Mouse (Mus musculus) forebrain, embryonic 11.5 days (tissue): ENCODE data around the gene Ttc9c. TPM values are rescaled to one million over a fixed set of nuclear protein-coding genes. Genes with fewer than 3 reads are reported as not detected.

Experiments used
- ATAC-seq: fragments of 200-750 bp; cut with Nextera tagmentation; replicated peaks from 2 replicates; pipeline ENCODE4 v1.8.0; 2017; ENCODE audit warnings: moderate TSS enrichment; ENCODE audit not compliant: low FRiP score
- DNase-seq: peaks from one replicate; pipeline ENCODE4 v3.0.0-alpha.2; 2017; ENCODE audit warnings: low spot score
- H3K27ac ChIP-seq: fragments of 300-500 bp; sonication (generic); 2 replicates; pipeline ENCODE4 v1.5.1; 2014; ENCODE audit warnings: low read depth, low read length
- H3K27me3 ChIP-seq: fragments of 300-500 bp; sonication (generic); 2 replicates; pipeline ENCODE4 v1.6.1; 2014; ENCODE audit warnings: mild to moderate bottlenecking, low read length, mixed read lengths; ENCODE audit not compliant: control insufficient read depth, insufficient read depth
- H3K36me3 ChIP-seq: fragments of 300-500 bp; sonication (generic); 2 replicates; pipeline ENCODE4 v1.6.1; 2014; ENCODE audit warnings: mild to moderate bottlenecking, low read length, moderate library complexity, mixed read lengths; ENCODE audit not compliant: control insufficient read depth, insufficient read depth
- H3K4me1 ChIP-seq: fragments of 300-500 bp; sonication (generic); replicated peaks from 2 replicates; pipeline ENCODE4 v1.6.1; 2014; ENCODE audit warnings: low read length, mixed read lengths; ENCODE audit not compliant: control insufficient read depth, insufficient read depth
- H3K4me2 ChIP-seq: fragments of 300-500 bp; sonication (generic); 2 replicates; pipeline ENCODE4 v1.6.1; 2014; ENCODE audit warnings: low read depth, mild to moderate bottlenecking, low read length, moderate library complexity, mixed read lengths; ENCODE audit not compliant: severe bottlenecking
- H3K4me3 ChIP-seq: fragments of 300-500 bp; sonication (generic); 2 replicates; pipeline ENCODE4 v1.5.1; 2014; ENCODE audit warnings: low read depth, low read length
- H3K9ac ChIP-seq: fragments of 300-500 bp; sonication (generic); 2 replicates; pipeline ENCODE4 v1.6.1; 2014; ENCODE audit warnings: low read length
- H3K9me3 ChIP-seq: fragments of 300-500 bp; sonication (generic); 2 replicates; pipeline ENCODE4 v1.6.1; 2016; ENCODE audit warnings: low read length, mixed read lengths; ENCODE audit not compliant: control insufficient read depth
- WGBS: fragments of 180-500 bp; shearing (Covaris S2); extraction: QIAGEN DNeasy Blood & Tissue Kit; methylation state at CpG from one replicate; pipeline ENCODE4 v1.1.7; 2014; 5-methylcytosine and 5-hydroxymethylcytosine counted together
- polyA plus RNA-seq: library from polyadenylated mRNA; unstranded; fragments of >200 nt; fragmentation: Nextera tagmentation; extraction: Ambion mirVana; gene quantifications from 2 replicates; pipeline ENCODE4 v1.2.1, GENCODE M21; 2014

Ttc9c gene
- polyA plus RNA-seq = 75.7 and 80.8 TPM in 2 replicates

- Histone ChIP-seq H3K36me3 (peaks cover 9% of the 10 kb centered on the region; the same call in 1 of the 2 replicates), H3K9ac (peak within 1 kb of the TSS; percentile 98)
These were observed at the start of gene Ttc9c for GRCm38 (mm10) chr19:8818801-8819595. Gene Ttc9c (minus strand): TSS chr19:8819333.

GRCm38 (mm10) chr19:8864265-8864664, 45.1 kb upstream of the Ttc9c start:
- H3K9ac ChIP-seq = no peak overlapping the region
- WGBS = 84% methylated on average over 6 of the region's 6 CpGs
- no peaks in the 10 kb centered on the region for H3K36me3 ChIP-seq
- no peak overlapping the region for H3K27ac ChIP-seq
- no peak overlapping the region for H3K4me2 ChIP-seq
- H3K9me3 ChIP-seq = no peaks in the 10 kb centered on the region
- H3K27me3 ChIP-seq = no peaks in the 10 kb centered on the region
- H3K4me3 ChIP-seq = no peak overlapping the region
- no peaks in the 10 kb centered on the region for H3K4me1 ChIP-seq
- DNase-seq = no peak
- ATAC-seq = no peak

More at GRCm38 (mm10) chr19:8818801-8819595, at the start of gene Ttc9c:
- peak within 1 kb of the TSS; percentile 100 for H3K4me3 ChIP-seq
- H3K27ac ChIP-seq = peak within 1 kb of the TSS; percentile 99
- H3K4me1 ChIP-seq = peaks cover 20% of the 10 kb centered on the region
- no peaks in the 10 kb centered on the region for H3K9me3 ChIP-seq
- ATAC-seq (peak; percentile 93), DNase-seq (peak; percentile 97)
- WGBS = under 1% methylated on average over 33 of the region's 33 CpGs
- H3K4me2 ChIP-seq = peak within 1 kb of the TSS; percentile 79
- no peaks in the 10 kb centered on the region for H3K27me3 ChIP-seq

GRCm38 (mm10) chr19:8859018-8859417, 39.9 kb upstream of the Ttc9c start:
- Histone ChIP-seq H3K36me3 (no peaks in the 10 kb centered on the region), H3K27ac (no peak overlapping the region), H3K9me3 (no peaks in the 10 kb centered on the region), H3K4me1 (no peaks in the 10 kb centered on the region), H3K4me2 (no peak overlapping the region), H3K27me3 (no peaks in the 10 kb centered on the region), H3K4me3 (no peak overlapping the region), H3K9ac (no peak overlapping the region)
- no peak for DNase-seq
- 31% methylated on average over 1 of the region's 1 CpGs for WGBS
- no peak for ATAC-seq

- DNase-seq (no peak), ATAC-seq (no peak)
- 46% methylated on average over 4 of the region's 4 CpGs for WGBS
- Histone ChIP-seq H3K9ac (no peak overlapping the region), H3K27ac (no peak overlapping the region), H3K4me2 (no peak overlapping the region), H3K4me3 (no peak overlapping the region), H3K27me3 (no peaks in the 10 kb centered on the region), H3K9me3 (no peaks in the 10 kb centered on the region), H3K36me3 (no peaks in the 10 kb centered on the region), H3K4me1 (no peaks in the 10 kb centered on the region)
These were observed 38.6 kb upstream of the Ttc9c start for GRCm38 (mm10) chr19:8857689-8858088.

DNA sequence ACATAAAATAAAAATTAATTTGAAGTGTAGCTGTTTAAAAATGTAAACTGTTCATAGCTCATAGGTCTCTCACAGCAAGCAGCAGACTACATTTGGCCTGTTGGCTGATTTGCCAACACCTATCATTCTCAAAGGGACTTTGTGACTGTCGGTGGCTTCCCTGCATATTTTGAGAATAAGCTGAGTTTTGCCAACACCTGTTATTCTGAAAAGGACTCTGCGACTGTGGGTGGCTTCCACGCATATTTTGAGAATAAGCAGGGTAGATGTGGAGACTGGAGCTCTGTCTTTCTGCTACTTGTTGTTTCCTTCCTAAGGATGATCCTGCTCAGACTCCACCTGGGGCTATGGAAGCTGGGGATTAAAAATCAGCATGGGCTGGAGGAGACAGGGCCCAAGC, 34.0 kb upstream of the Ttc9c start:
- WGBS = 87% methylated on average over 3 of the region's 3 CpGs
- Histone ChIP-seq H3K4me1 (no peaks in the 10 kb centered on the region), H3K27ac (no peak overlapping the region), H3K4me2 (no peak overlapping the region), H3K9me3 (no peaks in the 10 kb centered on the region), H3K27me3 (no peaks in the 10 kb centered on the region), H3K36me3 (no peaks in the 10 kb centered on the region), H3K4me3 (no peak overlapping the region), H3K9ac (no peak overlapping the region)
- ATAC-seq = no peak
- no peak for DNase-seq

- no peaks in the 10 kb centered on the region for H3K36me3 ChIP-seq
- DNase-seq = no peak
- no peak overlapping the region for H3K27ac ChIP-seq
- H3K4me2 ChIP-seq = no peak overlapping the region
- no peaks in the 10 kb centered on the region for H3K27me3 ChIP-seq
- H3K4me3 ChIP-seq = no peak overlapping the region
- ATAC-seq = no peak
- no peaks in the 10 kb centered on the region for H3K4me1 ChIP-seq
- no peak overlapping the region for H3K9ac ChIP-seq
- H3K9me3 ChIP-seq = no peaks in the 10 kb centered on the region
- 65% methylated on average over 10 of the region's 10 CpGs for WGBS
These were observed 33.2 kb upstream of the Ttc9c start for GRCm38 (mm10) chr19:8852236-8852928.

- Histone ChIP-seq H3K9me3 (no peaks in the 10 kb centered on the region), H3K9ac (no peak overlapping the region), H3K27ac (no peak overlapping the region), H3K4me3 (no peak overlapping the region), H3K4me1 (no peaks in the 10 kb centered on the region), H3K27me3 (no peaks in the 10 kb centered on the region), H3K4me2 (no peak overlapping the region), H3K36me3 (no peaks in the 10 kb centered on the region)
- no peak for DNase-seq
- WGBS = 58% methylated on average over 7 of the region's 7 CpGs
- ATAC-seq = no peak
These were observed 32.5 kb upstream of the Ttc9c start for GRCm38 (mm10) chr19:8851639-8852038.

DNA sequence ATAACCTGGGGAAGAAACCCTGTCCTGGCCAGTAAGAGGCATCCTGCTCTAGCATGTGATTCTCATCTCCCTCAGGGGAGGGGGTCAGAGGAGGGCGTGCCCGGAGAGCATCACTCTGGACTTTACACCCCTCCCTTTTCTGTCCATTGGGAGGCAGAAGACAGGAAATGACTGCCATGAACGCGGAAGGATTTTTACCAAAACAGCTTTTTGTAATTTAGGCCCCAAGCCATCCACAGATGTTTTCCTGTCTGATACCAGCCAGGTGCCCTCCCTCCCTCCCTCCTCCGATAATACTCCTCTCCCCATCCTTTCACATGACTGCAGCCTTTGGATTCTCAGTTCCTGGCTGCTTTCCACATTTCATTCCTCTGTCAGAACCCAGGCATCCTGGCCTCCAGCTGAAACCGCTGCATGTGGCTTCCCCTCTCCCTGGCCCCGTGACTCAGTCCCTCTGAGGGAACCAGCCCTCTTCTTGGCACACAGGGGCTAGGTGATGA, 31.3 kb upstream of the Ttc9c start, which contains the start of gene Lrrn4cl:
Gene Lrrn4cl (plus strand): TSS at position 367 of the 500 bp plus-strand sequence.
- H3K4me2 ChIP-seq = no peak within 1 kb of the TSS
- H3K27me3 ChIP-seq = no peaks in the 10 kb centered on the region
- 39% methylated on average over 7 of the region's 7 CpGs for WGBS
- H3K9ac ChIP-seq = no peak within 1 kb of the TSS
- H3K27ac ChIP-seq = no peak within 1 kb of the TSS
- H3K36me3 ChIP-seq = peaks cover 3% of the 10 kb centered on the region; the same call in 1 of the 2 replicates
- H3K4me3 ChIP-seq = no peak within 1 kb of the TSS
- ATAC-seq (no peak), DNase-seq (no peak)
- no peaks in the 10 kb centered on the region for H3K4me1 ChIP-seq
- no peaks in the 10 kb centered on the region for H3K9me3 ChIP-seq
